Mouse (Mus musculus): Measurements from ENCODE around the gene Cpeb4.

DNA sequence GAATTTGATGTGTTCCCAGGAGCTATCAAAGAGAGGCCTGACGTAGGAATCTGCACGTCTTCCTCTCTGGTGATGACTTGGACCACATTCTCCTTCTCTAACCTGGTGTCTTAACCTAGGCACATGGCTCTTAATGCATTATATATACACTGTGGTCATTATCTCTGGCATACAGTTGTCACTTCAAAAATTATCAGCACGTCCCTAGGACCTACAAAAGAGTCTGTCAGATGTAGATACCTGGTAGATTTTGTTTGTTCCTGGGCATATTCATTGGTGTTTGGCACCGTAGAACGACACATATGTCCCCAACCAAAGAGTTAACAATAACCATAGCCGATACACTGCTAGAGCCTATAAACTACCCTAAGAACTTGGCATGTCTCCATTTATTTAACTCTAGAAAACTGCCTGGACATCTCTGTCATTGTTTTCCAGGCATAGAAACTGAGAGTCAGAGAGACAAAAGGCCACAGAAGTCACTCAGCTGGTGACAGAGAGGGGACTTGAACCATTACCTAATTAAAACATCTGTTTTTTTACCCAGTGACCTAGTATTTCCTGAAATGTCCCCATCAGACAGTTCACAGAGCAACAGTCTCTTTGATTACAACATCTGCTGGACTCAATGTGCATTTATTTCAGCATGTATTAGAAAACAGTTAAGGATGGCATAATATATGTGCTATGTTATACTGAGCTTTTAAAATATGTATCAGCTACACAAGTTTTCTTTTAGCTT, 10.7 kb upstream of the Cpeb4 start:
- no peak; the same call in 2 of the 3 replicates for TF ChIP-seq GATA1 (IDR thresholded peaks at IDR 0.05; ENCODE audit: borderline replicate concordance, low read length)
- no peak for TF ChIP-seq FLI1 (IDR thresholded peaks at IDR 0.05; ENCODE audit: low read length)
